Mouse (Mus musculus) urinary bladder, adult 2 months (tissue): ENCODE results near the gene Hspa1b. TPM values are rescaled to one million over a fixed set of nuclear protein-coding genes. Genes with fewer than 3 reads are reported as not detected.
"Not testable (repeated sequence)": the region's sequence is repeated elsewhere in the genome, so short reads cannot be mapped to it uniquely, and the experiment has no call there.

Source experiments
- DNase-seq: peaks from one replicate; pipeline ENCODE4 v3.0.0; 2022; ENCODE audit warnings: low spot score
- polyA plus RNA-seq: library from polyadenylated mRNA; depleted of rRNA; stranded (reverse); fragments of >200 nt; gene quantifications from 2 replicates; pipeline ENCODE4 v1.2.3, GENCODE M21; 2012

Gene Hspa1b
- polyA plus RNA-seq, 1 experiment = 100 TPM

GRCm38 (mm10) chr17:34955884-34956283 lies 3.2 kb downstream of the Hspa1b start:
- DNase-seq = no peak

GRCm38 (mm10) chr17:34954831-34955230 lies 4.2 kb downstream of the Hspa1b start:
- DNase-seq = no peak

GRCm38 (mm10) chr17:34953904-34954303 lies 5.1 kb downstream of the Hspa1b start:
- DNase-seq = no peak

- no peak for DNase-seq
Observed at GRCm38 (mm10) chr17:34953258-34953657, 5.8 kb downstream of the Hspa1b start.

GRCm38 (mm10) chr17:34952378-34953040 lies 6.5 kb downstream of the Hspa1b start:
- peak; percentile 68 for DNase-seq

GRCm38 (mm10) chr17:34951636-34952377 lies 7.2 kb downstream of the Hspa1b start:
- no peak for DNase-seq

- DNase-seq = no peak
Observed at GRCm38 (mm10) chr17:34950514-34951455, 8.3 kb downstream of the Hspa1b start.

- no peak for DNase-seq
Observed at GRCm38 (mm10) chr17:34949553-34949969, 9.5 kb downstream of the Hspa1b start.

GRCm38 (mm10) chr17:34948721-34949552 lies 10.1 kb downstream of the Hspa1b start:
- not testable (repeated sequence) for DNase-seq

- no peak for DNase-seq
Observed at GRCm38 (mm10) chr17:34947606-34948005, 11.4 kb downstream of the Hspa1b start.

GRCm38 (mm10) chr17:34946486-34947140 lies 12.4 kb downstream of the Hspa1b start:
- DNase-seq = no peak

- no peak for DNase-seq
Observed at GRCm38 (mm10) chr17:34944362-34944761, 14.7 kb downstream of the Hspa1b start.

GRCm38 (mm10) chr17:34943128-34943815 lies 15.8 kb downstream of the Hspa1b start:
- DNase-seq = no peak

GRCm38 (mm10) chr17:34941344-34942041 lies 17.5 kb downstream of the Hspa1b start:
- DNase-seq = no peak

GRCm38 (mm10) chr17:34937960-34938505 lies 21.0 kb downstream of the Hspa1b start:
- no peak for DNase-seq

- no peak for DNase-seq
Observed at GRCm38 (mm10) chr17:34934830-34935229, 24.2 kb downstream of the Hspa1b start.

GRCm38 (mm10) chr17:34934031-34934430 lies 25.0 kb downstream of the Hspa1b start:
- DNase-seq = no peak

- no peak for DNase-seq
Observed at GRCm38 (mm10) chr17:34932287-34932686, 26.8 kb downstream of the Hspa1b start.

GRCm38 (mm10) chr17:34931735-34932098 lies 27.3 kb downstream of the Hspa1b start:
- DNase-seq = no peak
